Mouse (Mus musculus) thymus, adult 2 months (tissue): ENCODE measurements around the gene Katnb1. TPM values are rescaled to one million over a fixed set of nuclear protein-coding genes. Genes with fewer than 3 reads are reported as not detected.
A peak's percentile ranks its signal among the peaks of the same experiment; 100 is the strongest.

ENCODE experiments used
- DNase-seq: peaks from one replicate; pipeline ENCODE4 v3.0.0; 2021
- H3K27ac ChIP-seq: fragments of 200-500 bp; 2 replicates; pipeline ENCODE4 v1.5.1; 2012; ENCODE audit warnings: low read length, control low read depth; ENCODE audit not compliant: control insufficient read depth, insufficient read depth
- H3K27me3 ChIP-seq: fragments of 200-500 bp; 2 replicates; pipeline ENCODE4 v1.6.1; 2012; ENCODE audit warnings: mild to moderate bottlenecking, low read length, moderate library complexity, mixed read lengths; ENCODE audit not compliant: control insufficient read depth, insufficient read depth
- H3K36me3 ChIP-seq: fragments of 200-500 bp; 2 replicates; pipeline ENCODE4 v1.6.1; 2012; ENCODE audit warnings: mild to moderate bottlenecking, low read length, moderate library complexity; ENCODE audit not compliant: control insufficient read depth, insufficient read depth
- H3K4me1 ChIP-seq: fragments of 200-500 bp; replicated peaks from 2 replicates; pipeline ENCODE4 v1.6.1; 2012; ENCODE audit warnings: low read length; ENCODE audit not compliant: control insufficient read depth, insufficient read depth
- H3K4me3 ChIP-seq: fragments of 200-500 bp; 2 replicates; pipeline ENCODE4 v1.5.1; 2012; ENCODE audit warnings: mild to moderate bottlenecking, low read length, control low read depth, moderate library complexity; ENCODE audit not compliant: control insufficient read depth, insufficient read depth
- CTCF ChIP-seq: fragments of 200-500 bp; IDR thresholded peaks from 2 replicates; pipeline ENCODE4 v1.5.1; 2012; ENCODE audit warnings: mild to moderate bottlenecking, control low read depth, low read length, moderate library complexity, borderline replicate concordance; ENCODE audit not compliant: control insufficient read depth, poor library complexity, insufficient read depth; ENCODE audit errors: extremely low read depth
- POLR2A ChIP-seq: fragments of 200-500 bp; IDR thresholded peaks from 2 replicates; pipeline ENCODE4 v1.6.1; 2012; ENCODE audit warnings: mild to moderate bottlenecking, low read length, control low read depth, moderate library complexity; ENCODE audit not compliant: control insufficient read depth, poor library complexity, insufficient read depth; ENCODE audit errors: extremely low read depth
- WGBS: fragments of 180-500 bp; shearing (Covaris S2); methylation state at CpG from one replicate; pipeline ENCODE4 v1.1.7; 2018; 5-methylcytosine and 5-hydroxymethylcytosine counted together
- polyA plus RNA-seq: library from polyadenylated mRNA; depleted of rRNA; stranded (reverse); fragments of >200 nt; gene quantifications from 2 replicates; pipeline ENCODE4 v1.2.3, GENCODE M21; 2012

Gene Katnb1
- polyA plus RNA-seq, 1 experiment: 38.4 TPM

DNA sequence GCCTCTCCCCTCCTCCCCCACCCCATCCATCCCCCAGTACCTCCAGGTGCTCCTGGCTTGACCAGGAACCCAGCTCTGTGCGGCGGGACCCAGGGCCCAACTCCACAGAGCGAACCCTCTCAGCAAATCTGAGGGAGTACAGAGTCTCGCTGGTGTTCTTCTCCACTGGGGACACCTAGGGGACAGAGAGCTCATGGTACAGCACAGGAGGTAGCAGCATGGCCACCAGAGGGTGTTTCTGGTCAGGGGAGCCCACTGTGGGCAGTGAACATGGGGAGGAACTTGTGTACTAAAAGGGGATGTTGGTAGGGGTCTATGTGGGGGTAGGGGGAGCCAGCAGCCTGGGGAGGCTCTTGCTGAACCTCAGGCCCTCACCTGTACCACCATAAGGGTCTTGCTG, 21.0 kb downstream of the Katnb1 start:
- H3K27ac ChIP-seq: no peak overlapping the region
- WGBS: 81% methylated on average over 4 of the region's 4 CpGs
- no peaks in the 10 kb centered on the region for H3K36me3 ChIP-seq
- no peaks in the 10 kb centered on the region for H3K27me3 ChIP-seq
- no peaks in the 10 kb centered on the region for H3K4me1 ChIP-seq
- H3K4me3 ChIP-seq: no peak overlapping the region
- no peak for DNase-seq
- no peak for TF ChIP-seq CTCF
- TF ChIP-seq POLR2A: no peak

- H3K27ac ChIP-seq: no peak overlapping the region
- DNase-seq: no peak
- H3K27me3 ChIP-seq: no peaks in the 10 kb centered on the region
- H3K4me3 ChIP-seq: no peak overlapping the region
- H3K4me1 ChIP-seq: no peaks in the 10 kb centered on the region
- no peaks in the 10 kb centered on the region for H3K36me3 ChIP-seq
- 94% methylated on average over 13 of the region's 13 CpGs for WGBS
- no peak for TF ChIP-seq POLR2A
- TF ChIP-seq CTCF: no peak
Measured at GRCm38 (mm10) chr8:95107306-95107705, 26.3 kb downstream of the Katnb1 start.

GRCm38 (mm10) chr8:95112594-95112993, 31.6 kb downstream of the Katnb1 start:
- Histone ChIP-seq H3K4me3 (no peak overlapping the region), H3K27me3 (no peaks in the 10 kb centered on the region), H3K27ac (no peak overlapping the region), H3K36me3 (no peaks in the 10 kb centered on the region), H3K4me1 (no peaks in the 10 kb centered on the region)
- WGBS: 100% methylated on average over 3 of the region's 3 CpGs
- DNase-seq: no peak
- TF ChIP-seq CTCF (no peak), POLR2A (no peak)

DNA sequence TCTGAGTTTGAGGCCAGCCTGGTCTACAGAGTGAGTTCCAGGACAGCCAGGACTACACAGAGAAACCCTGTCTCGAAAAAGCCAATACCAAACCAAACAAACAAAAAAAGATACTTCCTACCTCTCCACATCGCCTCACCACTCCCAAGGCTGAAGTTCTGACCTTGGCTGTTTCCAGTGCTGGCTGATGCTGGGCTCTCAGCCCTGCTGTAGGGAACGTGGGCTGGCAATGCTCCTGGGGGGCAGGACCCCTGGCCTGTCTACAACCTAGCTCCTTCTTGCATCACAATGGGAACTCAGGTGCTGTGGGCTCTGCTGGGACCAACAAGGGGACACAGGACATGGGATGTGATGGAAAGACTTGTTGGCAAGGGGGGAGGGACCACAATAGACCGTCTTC, 32.1 kb downstream of the Katnb1 start:
- no peaks in the 10 kb centered on the region for H3K4me1 ChIP-seq
- no peak overlapping the region for H3K4me3 ChIP-seq
- no peaks in the 10 kb centered on the region for H3K36me3 ChIP-seq
- no peak for TF ChIP-seq CTCF
- TF ChIP-seq POLR2A: no peak
- DNase-seq: no peak
- 64% methylated on average over 4 of the region's 4 CpGs for WGBS
- H3K27me3 ChIP-seq: no peaks in the 10 kb centered on the region
- H3K27ac ChIP-seq: no peak overlapping the region

DNA sequence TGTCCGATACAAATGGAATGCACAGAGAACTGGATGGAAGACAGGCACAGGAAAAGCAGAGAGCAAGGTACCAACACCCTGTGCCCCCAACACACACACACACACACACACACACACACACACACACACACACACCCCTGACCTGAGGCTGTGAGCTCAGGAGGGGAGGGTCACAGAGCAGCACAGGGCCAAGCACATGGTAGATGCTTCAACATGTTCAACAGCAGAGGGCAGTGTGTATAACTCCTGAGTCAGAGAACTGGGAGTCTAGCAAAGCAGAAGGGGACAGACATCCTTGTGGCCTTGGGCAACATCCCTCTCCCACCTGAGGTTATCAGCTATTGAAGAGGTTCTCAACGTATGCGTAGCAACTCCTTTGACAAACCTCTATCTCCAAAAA, 32.8 kb downstream of the Katnb1 start:
- DNase-seq: peak; percentile 25

GRCm38 (mm10) chr8:95123455-95123854, 42.5 kb downstream of the Katnb1 start:
- no peak for DNase-seq
- Histone ChIP-seq H3K27me3 (no peaks in the 10 kb centered on the region), H3K4me3 (no peak overlapping the region), H3K4me1 (no peaks in the 10 kb centered on the region), H3K36me3 (no peaks in the 10 kb centered on the region), H3K27ac (no peak overlapping the region)
- 93% methylated on average over 5 of the region's 5 CpGs for WGBS
- TF ChIP-seq POLR2A: no peak
- no peak for TF ChIP-seq CTCF

More for the DNA sequence above, 32.8 kb downstream of the Katnb1 start:
- WGBS: 86% methylated on average over 3 of the region's 3 CpGs
- H3K4me1 ChIP-seq: no peaks in the 10 kb centered on the region
- H3K27ac ChIP-seq: no peak overlapping the region
- H3K36me3 ChIP-seq: no peaks in the 10 kb centered on the region
- no peak for TF ChIP-seq POLR2A
- TF ChIP-seq CTCF: no peak
- H3K27me3 ChIP-seq: no peaks in the 10 kb centered on the region
- H3K4me3 ChIP-seq: no peak overlapping the region

GRCm38 (mm10) chr8:95126497-95126896, 45.5 kb downstream of the Katnb1 start:
- 95% methylated on average over 11 of the region's 11 CpGs for WGBS
- no peak overlapping the region for H3K27ac ChIP-seq
- no peaks in the 10 kb centered on the region for H3K27me3 ChIP-seq
- no peaks in the 10 kb centered on the region for H3K4me1 ChIP-seq
- no peaks in the 10 kb centered on the region for H3K36me3 ChIP-seq
- DNase-seq: no peak
- TF ChIP-seq CTCF: no peak
- H3K4me3 ChIP-seq: no peak overlapping the region
